8 mouse cellular contexts compared by ENCODE assay signal in the genomic region with DNA sequence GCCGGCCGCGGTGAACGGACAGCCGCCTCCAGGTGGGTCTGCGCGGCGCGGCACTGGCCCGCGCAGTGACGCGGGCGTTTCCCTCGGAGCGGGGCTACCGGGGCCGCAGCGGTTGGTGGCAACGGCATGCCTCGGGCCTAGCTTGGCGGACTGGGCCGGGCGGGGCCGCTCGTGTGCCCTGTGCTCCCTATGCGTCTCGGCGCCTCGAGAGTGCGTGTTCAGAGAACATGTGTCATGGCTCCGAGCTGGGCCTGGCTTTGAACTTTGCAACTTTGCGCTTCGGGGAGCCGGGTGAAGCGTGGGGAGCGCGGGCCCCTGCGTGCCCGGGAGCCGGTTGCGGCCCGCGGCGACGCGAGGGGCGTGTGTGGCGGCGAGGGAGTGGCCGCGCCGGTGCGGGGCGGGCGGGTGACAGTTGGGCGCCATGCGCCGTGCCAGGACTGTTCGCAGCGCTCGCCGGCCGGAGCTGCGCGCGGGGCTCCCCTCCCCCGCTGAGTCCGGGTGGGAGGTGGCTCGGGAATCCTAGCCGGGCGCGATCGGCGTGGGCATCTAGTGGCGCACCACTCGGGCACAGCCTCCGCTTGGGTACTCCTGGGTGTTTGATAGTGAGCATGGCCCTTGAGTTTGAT. TPM values are rescaled to one million over a fixed set of nuclear protein-coding genes. Genes with fewer than 3 reads are reported as not detected.
DNase-seq lines count a peak whose midpoint lies in the region; ATAC-seq lines count a peak whose summit lies in the region.

No protein-coding gene starts in this region.

- peak overlapping the region; percentile 88 for H3K4me2 ChIP-seq in embryonic facial prominence, embryonic 12.5 days (replicated peaks)
- H3K4me2 ChIP-seq in limb, embryonic 15.5 days: peak overlapping the region; percentile 70
- peak overlapping the region; percentile 73 for H3K4me2 ChIP-seq in midbrain, embryonic 15.5 days

- peak; percentile 58 for ATAC-seq in embryonic facial prominence, embryonic 12.5 days (ENCODE audit: insufficient number of reproducible peaks, insufficient read depth, low FRiP score, low TSS enrichment)
- peak; percentile 44; the same call in 1 of the 2 replicates for ATAC-seq in limb, embryonic 15.5 days (ENCODE audit: insufficient number of reproducible peaks, low FRiP score, low TSS enrichment, low read depth)
- peak; percentile 56 for ATAC-seq in midbrain, embryonic 15.5 days (replicated peaks)

- no peaks in the 10 kb centered on the region for H3K9me3 ChIP-seq in embryonic facial prominence, embryonic 12.5 days
- H3K9me3 ChIP-seq in limb, embryonic 15.5 days: no peaks in the 10 kb centered on the region
- no peaks in the 10 kb centered on the region for H3K9me3 ChIP-seq in midbrain, embryonic 15.5 days

- peak overlapping the region; percentile 88 for H3K27ac ChIP-seq in embryonic facial prominence, embryonic 12.5 days
- peak overlapping the region; percentile 92 for H3K27ac ChIP-seq in limb, embryonic 15.5 days
- H3K27ac ChIP-seq in midbrain, embryonic 15.5 days: peak overlapping the region; percentile 92

- peak overlapping the region; percentile 95 for H3K9ac ChIP-seq in embryonic facial prominence, embryonic 12.5 days
- peak overlapping the region; percentile 97 for H3K9ac ChIP-seq in limb, embryonic 15.5 days
- H3K9ac ChIP-seq in midbrain, embryonic 15.5 days: peak overlapping the region; percentile 84

- H3K27me3 ChIP-seq in embryonic facial prominence, embryonic 12.5 days: no peaks in the 10 kb centered on the region
- no peaks in the 10 kb centered on the region for H3K27me3 ChIP-seq in limb, embryonic 15.5 days
- no peaks in the 10 kb centered on the region for H3K27me3 ChIP-seq in midbrain, embryonic 15.5 days (replicated peaks)

- peak; percentile 77 for DNase-seq in 3134 (ENCODE audit: extremely low read depth, insufficient read length, low spot score)
- DNase-seq in adrenal gland, postnatal 14 days: peak; percentile 87
- DNase-seq in heart, adult 18-20 months: peak; percentile 78 to 80
- peak; percentile 79 for DNase-seq in kidney, adult 18-20 months
- peak; percentile 71 for DNase-seq in spleen, adult 12 weeks (ENCODE audit: low spot score)

- peaks cover 15% of the 10 kb centered on the region for H3K4me1 ChIP-seq in embryonic facial prominence, embryonic 12.5 days
- H3K4me1 ChIP-seq in limb, embryonic 15.5 days: peaks cover 32% of the 10 kb centered on the region
- H3K4me1 ChIP-seq in midbrain, embryonic 15.5 days: peaks cover 28% of the 10 kb centered on the region

- H3K36me3 ChIP-seq in embryonic facial prominence, embryonic 12.5 days: no peaks in the 10 kb centered on the region
- H3K36me3 ChIP-seq in limb, embryonic 15.5 days: no peaks in the 10 kb centered on the region
- H3K36me3 ChIP-seq in midbrain, embryonic 15.5 days (replicated peaks): no peaks in the 10 kb centered on the region

- under 1% methylated on average over 75 of the region's 78 CpGs for WGBS in embryonic facial prominence, embryonic 12.5 days
- under 1% methylated on average over 78 of the region's 78 CpGs for WGBS in limb, embryonic 15.5 days
- WGBS in midbrain, embryonic 15.5 days: under 1% methylated on average over 77 of the region's 78 CpGs

- H3K4me3 ChIP-seq in embryonic facial prominence, embryonic 12.5 days: peak overlapping the region; percentile 96
- peak overlapping the region; percentile 100 for H3K4me3 ChIP-seq in limb, embryonic 15.5 days
- H3K4me3 ChIP-seq in midbrain, embryonic 15.5 days: peak overlapping the region; percentile 94

RNA-seq across cellular contexts. Expression of gene Larp1, which starts 0.8 kb away (rescaled TPM):
- 95.5 and 95.9 TPM in 2 replicates for total RNA-seq in adrenal gland, postnatal 14 days (2021)
- 17.5 and 23.7 TPM in 2 replicates for polyA plus RNA-seq in embryonic facial prominence, embryonic 12.5 days (2016; fragmentation: Nextera tagmentation; extraction: Ambion mirVana)
- 10 to 100 TPM; 57.8 to 59.9 TPM for total RNA-seq in heart, adult 18-20 months (2021)
- 16.6 and 18.6 TPM in 2 replicates for polyA plus RNA-seq in limb, embryonic 15.5 days (2015; fragmentation: Nextera tagmentation; extraction: Ambion mirVana)
- 22.1 and 22.8 TPM in 2 replicates for polyA plus RNA-seq in midbrain, embryonic 15.5 days (2015; fragmentation: Nextera tagmentation; extraction: Ambion mirVana)

Comparison
In these comparisons a context has a peak if more than half of its experiments do, and no peak if none do; other contexts are left out.
1. Peak in every context shown above with its lines: DNase-seq, ATAC-seq, H3K4me3 ChIP-seq and H3K27ac ChIP-seq.